Mouse (Mus musculus) liver, embryonic 12.5 days (tissue): ENCODE measurements around the gene Vps36. TPM values are rescaled to one million over a fixed set of nuclear protein-coding genes. Genes with fewer than 3 reads are reported as not detected.

ENCODE experiments used
- ATAC-seq: fragments of 200-750 bp; cut with Nextera tagmentation; 2 replicates; pipeline ENCODE4 v1.8.0; 2017; ENCODE audit warnings: moderate number of reproducible peaks, mild to moderate bottlenecking, moderate library complexity
- H3K27ac ChIP-seq: fragments of 300-500 bp; sonication (generic); 2 replicates; pipeline ENCODE4 v1.5.1; 2016; ENCODE audit warnings: mild to moderate bottlenecking
- H3K27me3 ChIP-seq: fragments of 300-500 bp; sonication (generic); replicated peaks from 2 replicates; pipeline ENCODE4 v1.6.1; 2016; ENCODE audit warnings: mild to moderate bottlenecking, moderate library complexity
- H3K36me3 ChIP-seq: fragments of 300-500 bp; sonication (generic); 2 replicates; pipeline ENCODE4 v1.6.1; 2016; ENCODE audit warnings: mild to moderate bottlenecking, moderate library complexity
- H3K4me1 ChIP-seq: fragments of 300-500 bp; sonication (generic); 2 replicates; pipeline ENCODE4 v1.6.1; 2016
- H3K4me2 ChIP-seq: fragments of 300-500 bp; sonication (generic); 2 replicates; pipeline ENCODE4 v1.6.1; 2016; ENCODE audit warnings: mild to moderate bottlenecking, moderate library complexity
- H3K4me3 ChIP-seq: fragments of 300-500 bp; sonication (generic); 2 replicates; pipeline ENCODE4 v1.5.1; 2016; ENCODE audit warnings: mild to moderate bottlenecking, moderate library complexity
- H3K9ac ChIP-seq: fragments of 300-500 bp; sonication (generic); 2 replicates; pipeline ENCODE4 v1.6.1; 2016; ENCODE audit warnings: mild to moderate bottlenecking, moderate library complexity
- H3K9me3 ChIP-seq: fragments of 300-500 bp; sonication (generic); replicated peaks from 2 replicates; pipeline ENCODE4 v1.6.1; 2016; ENCODE audit warnings: mild to moderate bottlenecking, moderate library complexity
- WGBS: fragments of 180-500 bp; shearing (Covaris S2); methylation state at CpG from one replicate; pipeline ENCODE4 v1.1.7; 2016; ENCODE audit not compliant: insufficient replicate concordance; 5-methylcytosine and 5-hydroxymethylcytosine counted together
- polyA plus RNA-seq: library from polyadenylated mRNA; unstranded; fragments of >200 nt; fragmentation: Nextera tagmentation; extraction: Ambion mirVana; gene quantifications from 2 replicates; pipeline ENCODE4 v1.2.1, GENCODE M21; 2016

Gene Vps36
- polyA plus RNA-seq, 1 experiment from 2014 or later: 13.9 TPM

- no peaks in the 10 kb centered on the region for H3K9me3 ChIP-seq
- WGBS: 74% methylated on average over 1 of the region's 1 CpGs
- no peak overlapping the region for H3K4me3 ChIP-seq
- no peak overlapping the region for H3K27ac ChIP-seq
- no peak overlapping the region for H3K4me2 ChIP-seq
- no peak overlapping the region for H3K9ac ChIP-seq
- ATAC-seq: no peak
- no peaks in the 10 kb centered on the region for H3K36me3 ChIP-seq
- no peaks in the 10 kb centered on the region for H3K27me3 ChIP-seq
- peaks cover under 1% of the 10 kb centered on the region; the same call in 1 of the 2 replicates for H3K4me1 ChIP-seq
Measured at GRCm38 (mm10) chr8:22265194-22265593, 72.6 kb downstream of the Vps36 start.

GRCm38 (mm10) chr8:22266809-22267208 lies 74.2 kb downstream of the Vps36 start:
- Histone ChIP-seq H3K27ac (no peak overlapping the region), H3K4me1 (no peaks in the 10 kb centered on the region), H3K36me3 (no peaks in the 10 kb centered on the region), H3K4me3 (no peak overlapping the region), H3K4me2 (no peak overlapping the region), H3K27me3 (no peaks in the 10 kb centered on the region), H3K9ac (no peak overlapping the region), H3K9me3 (no peaks in the 10 kb centered on the region)
- 62% methylated on average over 3 of the region's 3 CpGs for WGBS
- ATAC-seq: no peak

Other genes starting within 250 kb of the Vps36 start
- not detected in 2 replicates for gene Defb13, start 246.0 kb upstream of the Vps36 start, polyA plus RNA-seq
- not detected in 2 replicates for gene Fam90a1a, start 234.1 kb upstream of the Vps36 start, polyA plus RNA-seq
- gene Ccdc70, start 223.0 kb upstream of the Vps36 start, polyA plus RNA-seq: not detected in 2 replicates
- 14.3 and 15.8 TPM in 2 replicates for gene Atp7b, start 132.5 kb upstream of the Vps36 start, polyA plus RNA-seq
- 15.1 and 15.2 TPM in 2 replicates for gene Alg11, start 132.1 kb upstream of the Vps36 start, polyA plus RNA-seq
- not detected in 2 replicates for gene Nek5, start 67.8 kb upstream of the Vps36 start, polyA plus RNA-seq
- 1.9 and 2.3 TPM in 2 replicates for gene Nek3, start 26.4 kb upstream of the Vps36 start, polyA plus RNA-seq
- gene Ckap2, start 7.0 kb upstream of the Vps36 start, polyA plus RNA-seq: 27.3 and 28.4 TPM in 2 replicates
- gene Thsd1, start 34.5 kb downstream of the Vps36 start, polyA plus RNA-seq: 4.2 and 4.5 TPM in 2 replicates
- not detected in 2 replicates for gene Tpte, start 90.6 kb downstream of the Vps36 start, polyA plus RNA-seq
- 27.4 and 29.2 TPM in 2 replicates for gene Slc25a15, start 205.8 kb downstream of the Vps36 start, polyA plus RNA-seq
- gene Mrps31, start 218.6 kb downstream of the Vps36 start, polyA plus RNA-seq: 33.7 and 35.1 TPM in 2 replicates